Mouse (Mus musculus) myocyte (in vitro differentiated cells): ENCODE measurements at regions not wholly inside any gene's neighbourhood (a gene's known extent, or its start where the extent isn't known, plus 50 kb on each side); places are given as distances from the start of the nearest gene placed in this dataset.

Experiments
- H3K27me3 ChIP-seq: one replicate; pipeline ENCODE4 v1.6.1; 2011; ENCODE audit not compliant: control insufficient read depth, insufficient read depth, insufficient read length
- H3K36me3 ChIP-seq: one replicate; pipeline ENCODE4 v1.6.1; 2011; ENCODE audit not compliant: control insufficient read depth, insufficient read depth
- H3K4me2 ChIP-seq: one replicate; pipeline ENCODE4 v1.6.1; 2011; ENCODE audit warnings: low read depth, control low read depth
- H3K4me3 ChIP-seq: one replicate; pipeline ENCODE4 v1.5.1; 2011; ENCODE audit warnings: mild to moderate bottlenecking, control low read depth, moderate library complexity
- H3K79me2 ChIP-seq: one replicate; pipeline ENCODE4 v1.6.1; 2011; ENCODE audit not compliant: control insufficient read depth, insufficient read depth
- H3ac ChIP-seq: one replicate; pipeline ENCODE4 v1.6.1; 2011; ENCODE audit not compliant: control insufficient read depth, insufficient read length
- CEBPB ChIP-seq: IDR thresholded peaks from 2 replicates; pipeline ENCODE4 v1.6.1; 2011; ENCODE audit warnings: mild to moderate bottlenecking, moderate library complexity; ENCODE audit not compliant: poor library complexity, insufficient read depth, severe bottlenecking
- E2F4 ChIP-seq: IDR thresholded peaks from one replicate; pipeline ENCODE4 v1.6.1; 2011; ENCODE audit warnings: mild to moderate bottlenecking, control low read depth, moderate library complexity; ENCODE audit not compliant: insufficient read depth
- MAX ChIP-seq: IDR thresholded peaks from one replicate; pipeline ENCODE4 v1.6.1; 2011; ENCODE audit warnings: low read depth, mild to moderate bottlenecking, control low read depth
- MYOD1 ChIP-seq, 3 experiments: IDR thresholded peaks; one replicate each; pipeline ENCODE4 v1.6.1; 2011; ENCODE audit warnings: control low read depth in 2 of 3, low read depth in 2 of 3, mild to moderate bottlenecking in 2 of 3, moderate library complexity in 1 of 3; ENCODE audit not compliant: insufficient read length in 2 of 3, control insufficient read depth in 1 of 3
- MYOG ChIP-seq, 3 experiments: IDR thresholded peaks; one replicate each; pipeline ENCODE4 v1.6.1; 2011; ENCODE audit warnings: control low read depth in 2 of 3, low read depth in 2 of 3, mild to moderate bottlenecking in 2 of 3; ENCODE audit not compliant: insufficient read length in 2 of 3, control insufficient read depth in 1 of 3, insufficient read depth in 1 of 3
- POLR2A ChIP-seq: IDR thresholded peaks from one replicate; pipeline ENCODE4 v1.6.1; 2011; ENCODE audit warnings: low read depth, mild to moderate bottlenecking, control low read depth, moderate library complexity; ENCODE audit not compliant: insufficient read length
- POLR2AphosphoS2 ChIP-seq: IDR thresholded peaks from one replicate; pipeline ENCODE4 v1.6.1; 2011; ENCODE audit warnings: low read depth, control low read depth; ENCODE audit not compliant: insufficient read length
- REST ChIP-seq: IDR thresholded peaks from one replicate; pipeline ENCODE4 v1.6.1; 2011; ENCODE audit warnings: mild to moderate bottlenecking, control low read depth, moderate library complexity; ENCODE audit not compliant: insufficient read depth, insufficient read length
- SRF ChIP-seq: IDR thresholded peaks from one replicate; pipeline ENCODE4 v1.6.1; 2011; ENCODE audit warnings: low read depth; ENCODE audit not compliant: control insufficient read depth, insufficient read length
- TCF12 ChIP-seq: IDR thresholded peaks from one replicate; pipeline ENCODE4 v1.6.1; 2011; ENCODE audit warnings: mild to moderate bottlenecking, control low read depth; ENCODE audit not compliant: poor library complexity, insufficient read depth, severe bottlenecking
- TCF3 ChIP-seq: IDR thresholded peaks from one replicate; pipeline ENCODE4 v1.6.1; 2011; ENCODE audit warnings: low read depth, control low read depth; ENCODE audit not compliant: insufficient read length
- USF1 ChIP-seq: IDR thresholded peaks from one replicate; pipeline ENCODE4 v1.6.1; 2011; ENCODE audit warnings: low read depth, mild to moderate bottlenecking, control low read depth, moderate library complexity

- TF ChIP-seq TCF3 (no peak), MYOD1 (IDR thresholded peaks at IDR 0.05; ENCODE audit: control insufficient read depth in 1 of 3, insufficient read length in 2 of 3, low read depth in 2 of 3) (no peak), CEBPB (no peak), E2F4 (no peak), REST (no peak), POLR2A (no peak), MYOG (IDR thresholded peaks at IDR 0.05; ENCODE audit: control insufficient read depth in 1 of 3, insufficient read depth in 1 of 3, insufficient read length in 2 of 3, low read depth in 2 of 3) (no peak), POLR2AphosphoS2 (no peak), SRF (no peak), MAX (no peak), TCF12 (no peak)
- no peak overlapping the region for H3K4me3 ChIP-seq
- no peaks in the 10 kb centered on the region for H3K79me2 ChIP-seq
- H3K4me2 ChIP-seq, result no peak overlapping the region
- no peak overlapping the region for H3ac ChIP-seq
- H3K27me3 ChIP-seq, result no peaks in the 10 kb centered on the region
- H3K36me3 ChIP-seq, result no peaks in the 10 kb centered on the region
Measured at GRCm38 (mm10) chr6:140297969-140298554, 125.8 kb upstream of the Plekha5 start.

GRCm38 (mm10) chr6:140297561-140297960, 126.3 kb upstream of the Plekha5 start:
- Histone ChIP-seq H3K4me2 (no peak overlapping the region), H3K79me2 (no peaks in the 10 kb centered on the region), H3K36me3 (no peaks in the 10 kb centered on the region), H3K27me3 (no peaks in the 10 kb centered on the region), H3ac (no peak overlapping the region), H3K4me3 (no peak overlapping the region)
- no peak for TF ChIP-seq MYOG (IDR thresholded peaks at IDR 0.05; ENCODE audit: control insufficient read depth in 1 of 3, insufficient read depth in 1 of 3, insufficient read length in 2 of 3, low read depth in 2 of 3)
- no peak for TF ChIP-seq TCF3
- TF ChIP-seq POLR2AphosphoS2, result no peak
- TF ChIP-seq REST, result no peak
- no peak for TF ChIP-seq MYOD1 (IDR thresholded peaks at IDR 0.05; ENCODE audit: control insufficient read depth in 1 of 3, insufficient read length in 2 of 3, low read depth in 2 of 3)
- TF ChIP-seq POLR2A, result no peak
- no peak for TF ChIP-seq TCF12
- no peak for TF ChIP-seq CEBPB
- no peak for TF ChIP-seq USF1
- no peak for TF ChIP-seq E2F4
- TF ChIP-seq MAX, result no peak
- TF ChIP-seq SRF, result no peak

GRCm38 (mm10) chr6:140290109-140290508, 133.7 kb upstream of the Plekha5 start:
- no peaks in the 10 kb centered on the region for H3K36me3 ChIP-seq
- H3K79me2 ChIP-seq, result no peaks in the 10 kb centered on the region
- no peak overlapping the region for H3K4me2 ChIP-seq
- no peaks in the 10 kb centered on the region for H3K27me3 ChIP-seq
- H3K4me3 ChIP-seq, result no peak overlapping the region
- TF ChIP-seq POLR2A (no peak), E2F4 (no peak), MYOD1 (IDR thresholded peaks at IDR 0.05; ENCODE audit: control insufficient read depth in 1 of 3, insufficient read length in 2 of 3, low read depth in 2 of 3) (no peak), MYOG (IDR thresholded peaks at IDR 0.05; ENCODE audit: control insufficient read depth in 1 of 3, insufficient read depth in 1 of 3, insufficient read length in 2 of 3, low read depth in 2 of 3) (no peak), MAX (no peak), USF1 (no peak), TCF3 (no peak), POLR2AphosphoS2 (no peak), SRF (no peak), REST (no peak), CEBPB (no peak), TCF12 (no peak)
- H3ac ChIP-seq, result no peak overlapping the region

GRCm38 (mm10) chr6:140288799-140289198, 135.1 kb upstream of the Plekha5 start:
- no peaks in the 10 kb centered on the region for H3K79me2 ChIP-seq
- no peak overlapping the region for H3ac ChIP-seq
- H3K4me2 ChIP-seq, result no peak overlapping the region
- no peak for TF ChIP-seq MYOG (IDR thresholded peaks at IDR 0.05; ENCODE audit: control insufficient read depth in 1 of 3, insufficient read depth in 1 of 3, insufficient read length in 2 of 3, low read depth in 2 of 3)
- TF ChIP-seq MYOD1 (IDR thresholded peaks at IDR 0.05; ENCODE audit: control insufficient read depth in 1 of 3, insufficient read length in 2 of 3, low read depth in 2 of 3), result no peak
- TF ChIP-seq TCF3, result no peak
- TF ChIP-seq TCF12, result no peak
- no peak for TF ChIP-seq CEBPB
- no peak for TF ChIP-seq USF1
- no peak for TF ChIP-seq E2F4
- no peak for TF ChIP-seq MAX
- no peak overlapping the region for H3K4me3 ChIP-seq
- no peaks in the 10 kb centered on the region for H3K27me3 ChIP-seq
- no peaks in the 10 kb centered on the region for H3K36me3 ChIP-seq
